Mouse (Mus musculus): ENCODE results near the gene Actr2. TPM values are rescaled to one million over a fixed set of nuclear protein-coding genes. Genes with fewer than 3 reads are reported as not detected.

Gene Actr2
- polyA plus RNA-seq, 1 experiment = 335 TPM

GRCm38 (mm10) chr11:20029014-20029413 is 83.7 kb downstream of the Actr2 start:
- Histone ChIP-seq H3K4me1 (ENCODE audit: control insufficient read depth, insufficient read depth, low read length) (peaks cover 2% of the 10 kb centered on the region; the same call in 1 of the 2 replicates), H3K27ac (ENCODE audit: insufficient read depth, low read depth, low read length) (no peak overlapping the region), H3K4me3 (ENCODE audit: insufficient read depth, low read depth, low read length) (no peak overlapping the region)
- TF ChIP-seq POLR2A (IDR thresholded peaks at IDR 0.05; ENCODE audit: insufficient read depth, low read depth, low read length) = no peak
- TF ChIP-seq CTCF (IDR thresholded peaks at IDR 0.05; ENCODE audit: insufficient read depth, low read depth, low read length) = no peak
- 93% methylated on average over 4 of the region's 4 CpGs for WGBS

GRCm38 (mm10) chr11:20028396-20028795 is 84.3 kb downstream of the Actr2 start:
- no peak overlapping the region for H3K27ac ChIP-seq (ENCODE audit: insufficient read depth, low read depth, low read length)
- no peak for TF ChIP-seq CTCF (IDR thresholded peaks at IDR 0.05; ENCODE audit: insufficient read depth, low read depth, low read length)
- TF ChIP-seq POLR2A (IDR thresholded peaks at IDR 0.05; ENCODE audit: insufficient read depth, low read depth, low read length) = no peak
- WGBS = 88% methylated on average over 6 of the region's 6 CpGs
- H3K4me3 ChIP-seq (ENCODE audit: insufficient read depth, low read depth, low read length) = no peak overlapping the region
- H3K4me1 ChIP-seq (ENCODE audit: control insufficient read depth, insufficient read depth, low read length) = 0 out of 2 replicates have a peak, but pooled peaks cover under 1% of the 10 kb centered on the region

GRCm38 (mm10) chr11:20027719-20028118 is 85.0 kb downstream of the Actr2 start:
- Histone ChIP-seq H3K4me1 (ENCODE audit: control insufficient read depth, insufficient read depth, low read length) (peaks cover 2% of the 10 kb centered on the region; the same call in 1 of the 2 replicates), H3K27ac (ENCODE audit: insufficient read depth, low read depth, low read length) (no peak overlapping the region), H3K4me3 (ENCODE audit: insufficient read depth, low read depth, low read length) (no peak overlapping the region)
- no peak for TF ChIP-seq CTCF (IDR thresholded peaks at IDR 0.05; ENCODE audit: insufficient read depth, low read depth, low read length)
- no peak for TF ChIP-seq POLR2A (IDR thresholded peaks at IDR 0.05; ENCODE audit: insufficient read depth, low read depth, low read length)
- 67% methylated on average over 9 of the region's 9 CpGs for WGBS

- no peak for TF ChIP-seq CTCF (IDR thresholded peaks at IDR 0.05; ENCODE audit: insufficient read depth, low read depth, low read length)
- TF ChIP-seq POLR2A (IDR thresholded peaks at IDR 0.05; ENCODE audit: insufficient read depth, low read depth, low read length) = no peak
- Histone ChIP-seq H3K4me1 (ENCODE audit: control insufficient read depth, insufficient read depth, low read length) (peaks cover 7% of the 10 kb centered on the region), H3K27ac (ENCODE audit: insufficient read depth, low read depth, low read length) (no peak overlapping the region), H3K4me3 (ENCODE audit: insufficient read depth, low read depth, low read length) (no peak overlapping the region)
- WGBS = 75% methylated on average over 11 of the region's 11 CpGs
These were observed 86.8 kb downstream of the Actr2 start for GRCm38 (mm10) chr11:20025899-20026298.

GRCm38 (mm10) chr11:20022911-20023482 is 89.7 kb downstream of the Actr2 start:
- no peak overlapping the region for H3K27ac ChIP-seq (ENCODE audit: insufficient read depth, low read depth, low read length)
- 87% methylated on average over 14 of the region's 14 CpGs for WGBS
- TF ChIP-seq POLR2A (IDR thresholded peaks at IDR 0.05; ENCODE audit: insufficient read depth, low read depth, low read length) (no peak), CTCF (IDR thresholded peaks at IDR 0.05; ENCODE audit: insufficient read depth, low read depth, low read length) (no peak)

GRCm38 (mm10) chr11:20022462-20022861 is 90.3 kb downstream of the Actr2 start:
- WGBS = 86% methylated on average over 2 of the region's 2 CpGs
- Histone ChIP-seq H3K4me3 (ENCODE audit: insufficient read depth, low read depth, low read length) (no peak overlapping the region), H3K4me1 (ENCODE audit: control insufficient read depth, insufficient read depth, low read length) (peaks cover 9% of the 10 kb centered on the region), H3K27ac (ENCODE audit: insufficient read depth, low read depth, low read length) (no peak overlapping the region)
- TF ChIP-seq CTCF (IDR thresholded peaks at IDR 0.05; ENCODE audit: insufficient read depth, low read depth, low read length) (no peak), POLR2A (IDR thresholded peaks at IDR 0.05; ENCODE audit: insufficient read depth, low read depth, low read length) (no peak)

More at GRCm38 (mm10) chr11:20022911-20023482, 89.7 kb downstream of the Actr2 start:
- H3K4me1 ChIP-seq (ENCODE audit: control insufficient read depth, insufficient read depth, low read length) = peaks cover 9% of the 10 kb centered on the region
- no peak overlapping the region for H3K4me3 ChIP-seq (ENCODE audit: insufficient read depth, low read depth, low read length)

- Histone ChIP-seq H3K27ac (ENCODE audit: insufficient read depth, low read depth, low read length) (no peak overlapping the region), H3K4me3 (ENCODE audit: insufficient read depth, low read depth, low read length) (no peak overlapping the region), H3K4me1 (ENCODE audit: control insufficient read depth, insufficient read depth, low read length) (peaks cover 9% of the 10 kb centered on the region)
- no peak for TF ChIP-seq CTCF (IDR thresholded peaks at IDR 0.05; ENCODE audit: insufficient read depth, low read depth, low read length)
- no peak for TF ChIP-seq POLR2A (IDR thresholded peaks at IDR 0.05; ENCODE audit: insufficient read depth, low read depth, low read length)
- 99% methylated on average over 35 of the region's 35 CpGs for WGBS
These were observed 92.0 kb downstream of the Actr2 start for GRCm38 (mm10) chr11:20020720-20021119.

GRCm38 (mm10) chr11:20018905-20019304 is 93.8 kb downstream of the Actr2 start:
- no peak overlapping the region for H3K27ac ChIP-seq (ENCODE audit: insufficient read depth, low read depth, low read length)
- 100% methylated on average over 2 of the region's 2 CpGs for WGBS
- peaks cover 9% of the 10 kb centered on the region for H3K4me1 ChIP-seq (ENCODE audit: control insufficient read depth, insufficient read depth, low read length)
- TF ChIP-seq POLR2A (IDR thresholded peaks at IDR 0.05; ENCODE audit: insufficient read depth, low read depth, low read length) (no peak), CTCF (IDR thresholded peaks at IDR 0.05; ENCODE audit: insufficient read depth, low read depth, low read length) (no peak)
- H3K4me3 ChIP-seq (ENCODE audit: insufficient read depth, low read depth, low read length) = no peak overlapping the region

GRCm38 (mm10) chr11:20017937-20018336 is 94.8 kb downstream of the Actr2 start:
- TF ChIP-seq POLR2A (IDR thresholded peaks at IDR 0.05; ENCODE audit: insufficient read depth, low read depth, low read length) (no peak), CTCF (IDR thresholded peaks at IDR 0.05; ENCODE audit: insufficient read depth, low read depth, low read length) (no peak)
- Histone ChIP-seq H3K4me3 (ENCODE audit: insufficient read depth, low read depth, low read length) (no peak overlapping the region), H3K4me1 (ENCODE audit: control insufficient read depth, insufficient read depth, low read length) (peaks cover 7% of the 10 kb centered on the region), H3K27ac (ENCODE audit: insufficient read depth, low read depth, low read length) (no peak overlapping the region)
- 95% methylated on average over 13 of the region's 13 CpGs for WGBS
